Mouse (Mus musculus) CH12.LX (cell line): ENCODE measurements around the gene Strip1.

Experiments used
- CTCF ChIP-seq, 2 experiments: IDR thresholded peaks in 1 of 2; conservative IDR thresholded peaks in 1 of 2; 2 replicates each; pipeline ENCODE4 v1.5.1; 2011 to 2012; ENCODE audit warnings: low read depth in 2 of 2, low read length in 2 of 2, improper control_type of control experiment in 1 of 2, inconsistent platforms in 1 of 2, mild to moderate bottlenecking in 1 of 2, moderate library complexity in 1 of 2
- ELF1 ChIP-seq: IDR thresholded peaks from 2 replicates; pipeline ENCODE4 v1.6.1; 2014; ENCODE audit warnings: low read depth, mild to moderate bottlenecking, inconsistent platforms, low read length, improper control_type of control experiment
- EP300 ChIP-seq: IDR thresholded peaks from 2 replicates; pipeline ENCODE4 v1.6.1; 2011; ENCODE audit warnings: low read length, improper control_type of control experiment
- RCOR1 ChIP-seq: conservative IDR thresholded peaks from 2 replicates; pipeline ENCODE4 v1.6.1; 2012; ENCODE audit warnings: low read depth, mild to moderate bottlenecking, inconsistent platforms, low read length, improper control_type of control experiment
- TBP ChIP-seq: conservative IDR thresholded peaks from 2 replicates; pipeline ENCODE4 v1.6.1; 2011; ENCODE audit warnings: low read depth, low read length, improper control_type of control experiment
- USF1 ChIP-seq: IDR thresholded peaks from 2 replicates; pipeline ENCODE4 v1.6.1; 2014; ENCODE audit warnings: low read depth, mild to moderate bottlenecking, inconsistent platforms, low read length, improper control_type of control experiment

- TF ChIP-seq CTCF (conservative IDR thresholded peaks at IDR 0.05 in 1 of 2, IDR thresholded peaks at IDR 0.05 in 1 of 2; ENCODE audit: low read depth in 2 of 2, low read length in 2 of 2) (no peak), USF1 (no peak), TBP (no peak), RCOR1 (no peak), EP300 (no peak), ELF1 (no peak)
Observed at GRCm38 (mm10) chr3:107632786-107633185, 1.3 kb upstream of the Strip1 start.
